Mouse (Mus musculus) limb, embryonic 14.5 days (tissue): ENCODE results near the gene Traf7. TPM values are rescaled to one million over a fixed set of nuclear protein-coding genes. Genes with fewer than 3 reads are reported as not detected.

ENCODE experiments used
- ATAC-seq: fragments of 200-750 bp; cut with Nextera tagmentation; 2 replicates; pipeline ENCODE4 v1.8.0; 2017; ENCODE audit warnings: low read depth, moderate number of reproducible peaks, moderate TSS enrichment; ENCODE audit not compliant: low FRiP score
- DNase-seq: peaks from one replicate; pipeline ENCODE4 v3.0.0-alpha.2; 2015; ENCODE audit warnings: low spot score
- H3K27ac ChIP-seq: fragments of 300-500 bp; sonication (generic); replicated peaks from 2 replicates; pipeline ENCODE4 v1.5.1; 2014; ENCODE audit warnings: low read depth, mild to moderate bottlenecking, low read length, moderate library complexity, mixed read lengths
- H3K27me3 ChIP-seq: fragments of 300-500 bp; sonication (generic); 2 replicates; pipeline ENCODE4 v1.6.1; 2014; ENCODE audit warnings: low read length, mixed read lengths; ENCODE audit not compliant: control insufficient read depth, insufficient read depth
- H3K36me3 ChIP-seq: fragments of 300-500 bp; sonication (generic); 2 replicates; pipeline ENCODE4 v1.6.1; 2014; ENCODE audit warnings: mild to moderate bottlenecking, low read length, moderate library complexity, mixed read lengths; ENCODE audit not compliant: control insufficient read depth, insufficient read depth
- H3K4me1 ChIP-seq: fragments of 300-500 bp; sonication (generic); 2 replicates; pipeline ENCODE4 v1.6.1; 2014; ENCODE audit warnings: antibody characterized with exemption, low read length, mixed read lengths; ENCODE audit not compliant: control insufficient read depth, insufficient read depth
- H3K4me2 ChIP-seq: fragments of 300-500 bp; sonication (generic); replicated peaks from 2 replicates; pipeline ENCODE4 v1.6.1; 2014; ENCODE audit warnings: low read depth, mild to moderate bottlenecking, low read length, moderate library complexity; ENCODE audit not compliant: severe bottlenecking
- H3K4me3 ChIP-seq: fragments of 300-500 bp; sonication (generic); replicated peaks from 2 replicates; pipeline ENCODE4 v1.5.1; 2014; ENCODE audit warnings: low read length
- H3K9ac ChIP-seq: fragments of 300-500 bp; sonication (generic); 2 replicates; pipeline ENCODE4 v1.6.1; 2014; ENCODE audit warnings: mild to moderate bottlenecking, low read depth, low read length, moderate library complexity; ENCODE audit not compliant: severe bottlenecking
- H3K9me3 ChIP-seq: fragments of 300-500 bp; sonication (generic); 2 replicates; pipeline ENCODE4 v1.6.1; 2016; ENCODE audit warnings: low read length; ENCODE audit not compliant: control insufficient read depth
- POLR2A ChIP-seq: fragments of 200-500 bp; IDR thresholded peaks from 2 replicates; pipeline ENCODE4 v1.8.0; 2012; ENCODE audit warnings: inconsistent platforms, mild to moderate bottlenecking, moderate library complexity, borderline replicate concordance; ENCODE audit not compliant: insufficient read depth, insufficient read length; ENCODE audit errors: extremely low read depth
- WGBS: fragments of 180-500 bp; shearing (Covaris S2); extraction: QIAGEN DNeasy Blood & Tissue Kit; methylation state at CpG from one replicate; pipeline ENCODE4 v1.1.7; 2014; 5-methylcytosine and 5-hydroxymethylcytosine counted together
- polyA plus RNA-seq, 2 experiments: library from polyadenylated mRNA; depleted of rRNA in 1 of 2; stranded (reverse) in 1 of 2; unstranded in 1 of 2; fragments of >200 nt; fragmentation: Nextera tagmentation in 1 of 2; extraction: Ambion mirVana in 1 of 2; gene quantifications; 2 replicates each; pipeline versions ENCODE4 v1.2.1 to v1.2.3; 2012 to 2014

The Traf7 gene
- polyA plus RNA-seq, 2 experiments = 81.3 to 308 TPM

DNA sequence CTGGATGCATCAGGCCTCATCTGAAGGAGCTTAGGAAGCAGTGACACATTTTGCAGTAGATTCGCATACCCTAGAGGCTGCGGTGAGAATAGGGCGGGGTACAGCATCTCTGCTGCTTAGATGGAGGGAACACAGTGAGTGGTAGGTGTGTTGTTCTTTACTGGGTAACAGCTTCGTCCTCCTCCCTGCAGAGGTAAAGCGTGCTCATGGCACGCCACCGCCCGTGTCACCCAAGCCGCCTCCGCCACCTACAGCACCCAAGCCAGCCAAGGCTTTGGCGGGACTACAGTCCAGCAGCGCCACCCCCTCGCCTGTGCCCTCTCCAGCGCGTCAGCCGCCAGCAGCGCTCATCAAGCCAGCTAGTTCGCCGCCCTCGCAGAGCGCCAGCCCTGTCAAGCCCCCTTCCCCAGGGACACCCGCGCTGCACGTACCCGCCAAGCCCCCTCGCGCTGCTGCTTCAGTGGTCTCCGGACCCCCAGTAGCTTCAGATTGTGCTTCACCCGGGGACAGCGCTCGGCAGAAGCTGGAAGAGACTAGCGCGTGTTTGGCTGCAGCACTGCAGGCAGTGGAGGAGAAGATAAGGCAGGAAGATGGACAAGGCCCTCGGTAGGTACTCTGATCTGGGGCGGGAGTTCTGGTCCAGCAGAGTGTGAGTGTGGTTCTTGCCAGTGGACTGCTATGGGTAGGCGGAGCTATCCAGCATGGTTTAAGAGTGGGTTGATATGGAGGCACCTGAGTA lies 21.2 kb downstream of the Traf7 start:
- Histone ChIP-seq H3K9me3 (no peaks in the 10 kb centered on the region), H3K4me1 (no peaks in the 10 kb centered on the region), H3K27ac (no peak overlapping the region), H3K4me2 (0 out of 2 replicates have a peak overlapping the region, but pooled peaks have one; percentile 11), H3K4me3 (no peak overlapping the region), H3K27me3 (no peaks in the 10 kb centered on the region), H3K9ac (0 out of 2 replicates have a peak overlapping the region, but pooled peaks have one; percentile 12), H3K36me3 (peaks cover 67% of the 10 kb centered on the region)
- TF ChIP-seq POLR2A = no peak
- DNase-seq (no peak), ATAC-seq (no peak)
- 28% methylated on average over 36 of the region's 36 CpGs for WGBS

DNA sequence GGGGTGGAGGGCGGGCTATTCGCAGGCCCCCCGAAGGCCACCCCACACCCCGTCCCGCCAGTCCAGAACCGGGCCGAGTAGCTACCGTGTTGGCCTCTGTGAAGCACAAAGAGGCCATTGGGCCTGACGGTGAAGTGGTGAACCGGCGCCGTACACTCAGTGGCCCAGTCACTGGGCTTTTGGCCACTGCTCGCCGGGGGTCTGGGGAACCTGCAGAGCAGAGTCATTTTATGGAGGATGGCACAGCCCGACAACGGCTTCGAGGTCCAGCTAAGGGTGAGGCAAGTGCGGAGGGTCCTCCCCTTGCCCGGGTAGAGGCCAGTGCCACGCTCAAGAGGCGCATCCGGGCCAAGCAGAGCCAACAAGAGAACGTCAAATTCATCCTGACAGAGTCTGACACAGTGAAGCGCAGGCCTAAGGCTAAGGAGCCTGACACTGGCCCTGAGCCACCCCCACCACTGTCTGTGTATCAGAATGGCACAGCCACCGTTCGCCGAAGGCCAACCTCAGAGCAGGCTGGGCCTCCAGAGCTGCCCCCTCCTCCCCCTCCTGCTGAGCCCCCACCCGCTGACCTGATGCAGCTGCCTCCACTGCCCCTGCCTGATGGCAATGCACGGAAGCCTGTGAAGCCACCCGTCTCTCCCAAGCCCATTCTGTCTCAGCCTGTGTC lies 22.3 kb downstream of the Traf7 start:
- no peak overlapping the region for H3K4me2 ChIP-seq
- H3K36me3 ChIP-seq = peaks cover 59% of the 10 kb centered on the region
- no peaks in the 10 kb centered on the region for H3K9me3 ChIP-seq
- no peak overlapping the region for H3K27ac ChIP-seq
- no peak overlapping the region for H3K4me3 ChIP-seq
- no peaks in the 10 kb centered on the region for H3K4me1 ChIP-seq
- no peak for TF ChIP-seq POLR2A
- DNase-seq (no peak), ATAC-seq (no peak)
- 91% methylated on average over 26 of the region's 30 CpGs for WGBS
- H3K9ac ChIP-seq = no peak overlapping the region
- no peaks in the 10 kb centered on the region for H3K27me3 ChIP-seq

DNA sequence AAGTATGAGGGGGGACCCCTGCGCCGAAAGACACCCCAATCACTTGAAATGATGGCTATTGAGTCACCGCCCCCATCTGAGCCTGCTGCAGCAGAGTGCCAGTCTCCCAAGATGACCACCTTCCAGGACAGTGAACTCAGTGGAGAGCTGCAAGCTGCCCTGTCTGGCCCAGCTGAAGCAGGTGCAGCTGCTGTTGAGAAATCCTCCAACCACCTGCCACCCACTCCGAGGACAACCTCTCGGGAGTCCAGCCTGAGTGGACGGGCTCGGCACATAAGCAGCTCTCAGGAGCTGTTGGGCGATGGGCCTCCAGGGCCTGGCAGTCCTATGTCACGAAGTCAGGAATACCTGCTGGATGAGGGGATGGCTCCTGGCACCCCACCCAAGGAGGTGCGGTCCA lies 23.7 kb downstream of the Traf7 start:
- Histone ChIP-seq H3K27me3 (no peaks in the 10 kb centered on the region), H3K27ac (no peak overlapping the region), H3K4me3 (no peak overlapping the region), H3K36me3 (peaks cover 53% of the 10 kb centered on the region), H3K9me3 (no peaks in the 10 kb centered on the region), H3K9ac (no peak overlapping the region), H3K4me2 (no peak overlapping the region), H3K4me1 (no peaks in the 10 kb centered on the region)
- 91% methylated on average over 10 of the region's 10 CpGs for WGBS
- TF ChIP-seq POLR2A = no peak
- DNase-seq (no peak), ATAC-seq (no peak)

- H3K4me1 ChIP-seq = no peaks in the 10 kb centered on the region
- TF ChIP-seq POLR2A = no peak
- H3K4me2 ChIP-seq = no peak overlapping the region
- no peak overlapping the region for H3K4me3 ChIP-seq
- no peaks in the 10 kb centered on the region for H3K27me3 ChIP-seq
- H3K9me3 ChIP-seq = no peaks in the 10 kb centered on the region
- DNase-seq (no peak), ATAC-seq (no peak)
- no peak overlapping the region for H3K9ac ChIP-seq
- peaks cover 42% of the 10 kb centered on the region for H3K36me3 ChIP-seq
- H3K27ac ChIP-seq = no peak overlapping the region
- 46% methylated on average over 11 of the region's 11 CpGs for WGBS
Observed at GRCm38 (mm10) chr17:24502208-24502607, 25.5 kb downstream of the Traf7 start.

DNA sequence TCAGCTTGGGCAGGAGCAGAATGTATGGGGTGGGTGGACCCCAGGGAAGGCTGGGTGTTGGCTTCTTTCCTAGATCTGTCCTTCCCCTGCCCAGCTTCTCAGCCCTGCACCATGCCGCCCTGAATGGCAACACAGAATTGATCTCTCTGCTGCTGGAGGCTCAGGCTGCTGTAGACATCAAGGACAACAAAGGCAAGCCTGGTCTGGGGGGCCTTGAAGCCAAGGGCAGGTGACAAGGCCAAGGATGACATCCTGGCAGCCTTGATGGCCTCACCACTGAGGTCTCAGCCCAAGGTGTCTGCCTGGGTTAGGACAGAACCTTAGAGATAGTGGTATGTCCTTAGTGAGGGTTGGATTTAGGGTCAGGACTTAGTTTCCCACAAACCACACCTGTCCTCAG lies 31.7 kb downstream of the Traf7 start:
- Histone ChIP-seq H3K27me3 (no peaks in the 10 kb centered on the region), H3K36me3 (peaks cover 14% of the 10 kb centered on the region; the same call in 1 of the 2 replicates), H3K9me3 (no peaks in the 10 kb centered on the region), H3K4me2 (no peak overlapping the region), H3K27ac (no peak overlapping the region), H3K9ac (no peak overlapping the region), H3K4me1 (no peaks in the 10 kb centered on the region), H3K4me3 (no peak overlapping the region)
- WGBS = 100% methylated on average over 1 of the region's 1 CpGs
- no peak for TF ChIP-seq POLR2A
- DNase-seq = no peak
- ATAC-seq = no peak
